17 mouse cellular contexts compared by ENCODE assay signal in genomic region chr2:26635489-26636324, GRCm38 (mm10). TPM values are rescaled to one million over a fixed set of nuclear protein-coding genes. Genes with fewer than 3 reads are reported as not detected.
A peak's percentile ranks its signal among the peaks of the same experiment; 100 is the strongest.
DNase-seq lines count a peak whose midpoint lies in the region; ATAC-seq and TF ChIP-seq lines count a peak whose summit lies in the region.
"Had no signal": no experiment of that assay in that cellular context is flagged by ENCODE, and none has a peak within 500 bp of the region (broad histone marks: within the 10 kb centered on the region; RNA-seq: fewer than 3 reads in every experiment).

No protein-coding gene starts in this region.

- peaks cover 40% of the 10 kb centered on the region for H3K4me1 ChIP-seq in heart, embryonic 13.5 days
- H3K4me1 ChIP-seq in heart, adult 2 months (ENCODE audit: control insufficient read depth, insufficient read depth, low read length) = peaks cover 8% of the 10 kb centered on the region
- peaks cover 26% of the 10 kb centered on the region for H3K4me1 ChIP-seq in intestine, embryonic 16.5 days (ENCODE audit: control insufficient read depth, insufficient read depth, low read length)
- H3K4me1 ChIP-seq in hindbrain, embryonic 14.5 days (replicated peaks; ENCODE audit: control insufficient read depth, insufficient read depth, low read length) = peaks cover 40% of the 10 kb centered on the region

- no peak for TF ChIP-seq EP300 in heart, adult 2 months (IDR thresholded peaks at IDR 0.05; ENCODE audit: insufficient read depth, low read depth, low read length)

- DNase-seq in heart, adult 2 months = no peak
- DNase-seq in 416B (ENCODE audit: low read depth) (peak; percentile 50), ES-CJ7 (ENCODE audit: low read depth, low spot score) (peak; percentile 53)
- no peak for DNase-seq in thymus, postnatal 14 days
- DNase-seq in hindbrain, embryonic 14.5 days (ENCODE audit: low spot score) = no peak
- DNase-seq in urinary bladder, postnatal 10 days (ENCODE audit: low spot score) = no peak
- DNase-seq: gastrocnemius, postnatal 10 days; thymus, postnatal 4 days had no signal

- no peak overlapping the region for H3K4me3 ChIP-seq in heart, embryonic 13.5 days
- H3K4me3 ChIP-seq in heart, adult 2 months = no peak overlapping the region
- H3K4me3 ChIP-seq in intestine, embryonic 16.5 days (ENCODE audit: low read length) = no peak overlapping the region
- H3K4me3 ChIP-seq in hindbrain, embryonic 14.5 days (replicated peaks; ENCODE audit: low read length) = no peak overlapping the region
- H3K4me3 ChIP-seq: midbrain, embryonic 13.5 days had no signal

- H3K27me3 ChIP-seq in heart, embryonic 13.5 days (replicated peaks) = no peaks in the 10 kb centered on the region
- H3K27me3 ChIP-seq in heart, adult 2 months (ENCODE audit: control insufficient read depth, insufficient read depth, low read length) = no peaks in the 10 kb centered on the region
- no peaks in the 10 kb centered on the region for H3K27me3 ChIP-seq in intestine, embryonic 16.5 days (replicated peaks; ENCODE audit: control insufficient read depth, insufficient read depth, low read length)
- H3K27me3 ChIP-seq in hindbrain, embryonic 14.5 days (ENCODE audit: control insufficient read depth, insufficient read depth, low read length) = no peaks in the 10 kb centered on the region
- H3K27me3 ChIP-seq: midbrain, embryonic 13.5 days had no signal

- H3K36me3 ChIP-seq in heart, embryonic 13.5 days = peaks cover 55% of the 10 kb centered on the region
- peaks cover 7% of the 10 kb centered on the region for H3K36me3 ChIP-seq in heart, adult 2 months (ENCODE audit: control insufficient read depth, insufficient read depth, low read length)
- peaks cover 11% of the 10 kb centered on the region for H3K36me3 ChIP-seq in intestine, embryonic 16.5 days (ENCODE audit: control insufficient read depth, insufficient read depth, low read length)
- H3K36me3 ChIP-seq in hindbrain, embryonic 14.5 days (replicated peaks; ENCODE audit: control insufficient read depth, insufficient read depth) = peaks cover 55% of the 10 kb centered on the region

- H3K79me2 ChIP-seq in heart, adult 2 months (replicated peaks; ENCODE audit: control insufficient read depth, insufficient read depth, low read length) = no peaks in the 10 kb centered on the region

- intact Hi-C loops in heart, adult 2 months (cut with DNase I) = no loop called here

- H3K9ac ChIP-seq in heart, embryonic 13.5 days = 0 out of 2 replicates have a peak overlapping the region, but pooled peaks have one; percentile 30
- no peak overlapping the region for H3K9ac ChIP-seq in heart, adult 2 months (ENCODE audit: low read depth, low read length)
- H3K9ac ChIP-seq in intestine, embryonic 16.5 days (ENCODE audit: low read depth, low read length) = no peak overlapping the region
- H3K9ac ChIP-seq in hindbrain, embryonic 14.5 days = no peak overlapping the region
- H3K9ac ChIP-seq: midbrain, embryonic 13.5 days had no signal

- no peak overlapping the region for H3K27ac ChIP-seq in heart, embryonic 13.5 days (replicated peaks)
- H3K27ac ChIP-seq in heart, adult 2 months = no peak overlapping the region
- peak overlapping the region; percentile 25; the same call in 1 of the 2 replicates for H3K27ac ChIP-seq in intestine, embryonic 16.5 days (ENCODE audit: low read length)
- no peak overlapping the region for H3K27ac ChIP-seq in hindbrain, embryonic 14.5 days

- no peaks in the 10 kb centered on the region for H3K9me3 ChIP-seq in heart, embryonic 13.5 days
- H3K9me3 ChIP-seq in intestine, embryonic 16.5 days (ENCODE audit: control insufficient read depth, low read length) = no peaks in the 10 kb centered on the region
- H3K9me3 ChIP-seq in hindbrain, embryonic 14.5 days (ENCODE audit: control insufficient read depth, low read length) = no peaks in the 10 kb centered on the region
- H3K9me3 ChIP-seq: midbrain, embryonic 13.5 days had no signal

- ATAC-seq in heart, embryonic 13.5 days (ENCODE audit: extremely low read depth, insufficient number of reproducible peaks, low FRiP score, low TSS enrichment) = no peak
- ATAC-seq in intestine, embryonic 16.5 days = 0 out of 2 replicates have a peak, but pooled peaks have one; percentile 8
- ATAC-seq in hindbrain, embryonic 14.5 days (ENCODE audit: low FRiP score) = no peak
- ATAC-seq: midbrain, embryonic 13.5 days had no signal

- no peak for TF ChIP-seq CTCF in heart, adult 2 months (IDR thresholded peaks at IDR 0.05)

- H3K4me2 ChIP-seq in heart, embryonic 13.5 days = no peak overlapping the region
- H3K4me2 ChIP-seq in intestine, embryonic 16.5 days (ENCODE audit: low read depth, low read length) = no peak overlapping the region
- no peak overlapping the region for H3K4me2 ChIP-seq in hindbrain, embryonic 14.5 days (replicated peaks)
- H3K4me2 ChIP-seq: midbrain, embryonic 13.5 days had no signal

- TF ChIP-seq POLR2A in heart, adult 2 months (IDR thresholded peaks at IDR 0.05; ENCODE audit: insufficient read depth, low read depth, low read length) = no peak

- WGBS in heart, embryonic 13.5 days = 73% methylated on average over 21 of the region's 21 CpGs
- WGBS in heart, adult 2 months = 75% methylated on average over 21 of the region's 21 CpGs
- WGBS in intestine, embryonic 16.5 days = 68% methylated on average over 21 of the region's 21 CpGs
- WGBS in hindbrain, embryonic 14.5 days = 75% methylated on average over 21 of the region's 21 CpGs

RNA-seq across cellular contexts. Expression of gene Fam69b, which starts 7.5 kb away (rescaled TPM):
- polyA plus RNA-seq in heart, embryonic 13.5 days (2015; fragmentation: Nextera tagmentation; extraction: Ambion mirVana) = 17.2 and 18.7 TPM in 2 replicates
- 10 to 100 TPM; 20.0 to 21.1 TPM for total RNA-seq in heart, adult 2 months (2021)
- polyA plus RNA-seq in heart, adult 2 months (2012; rRNA removed) = 45.7 and 47.6 TPM in 2 replicates
- polyA plus RNA-seq in intestine, embryonic 16.5 days (2015; fragmentation: Nextera tagmentation; extraction: Ambion mirVana) = 24.8 and 27.0 TPM in 2 replicates
- 128 and 136 TPM in 2 replicates for polyA plus RNA-seq in hindbrain, embryonic 14.5 days (2014; fragmentation: Nextera tagmentation; extraction: Ambion mirVana)
- total RNA-seq: neutrophil, adult 5-6 weeks had no signal

RNA-seq across cellular contexts. Expression of gene Agpat2, which starts 31.5 kb away (rescaled TPM):
- polyA plus RNA-seq in heart, embryonic 13.5 days (2015; fragmentation: Nextera tagmentation; extraction: Ambion mirVana) = 21.8 and 23.2 TPM in 2 replicates
- 10 to 100 TPM; 52.8 to 59.2 TPM for total RNA-seq in heart, adult 2 months (2021)
- 117 and 142 TPM in 2 replicates for polyA plus RNA-seq in heart, adult 2 months (2012; rRNA removed)
- 113 and 116 TPM in 2 replicates for polyA plus RNA-seq in intestine, embryonic 16.5 days (2015; fragmentation: Nextera tagmentation; extraction: Ambion mirVana)
- 5.6 and 6.6 TPM in 2 replicates for polyA plus RNA-seq in hindbrain, embryonic 14.5 days (2014; fragmentation: Nextera tagmentation; extraction: Ambion mirVana)

RNA-seq across cellular contexts. Expression of gene Lcn4, which starts 35.4 kb away (rescaled TPM):
- not detected in 2 replicates for polyA plus RNA-seq in heart, embryonic 13.5 days (2015; fragmentation: Nextera tagmentation; extraction: Ambion mirVana)
- total RNA-seq in heart, adult 2 months (2021) = not detected
- not detected in 2 replicates for polyA plus RNA-seq in heart, adult 2 months (2012; rRNA removed)
- not detected in 2 replicates for polyA plus RNA-seq in intestine, embryonic 16.5 days (2015; fragmentation: Nextera tagmentation; extraction: Ambion mirVana)
- not detected in 2 replicates for polyA plus RNA-seq in hindbrain, embryonic 14.5 days (2014; fragmentation: Nextera tagmentation; extraction: Ambion mirVana)
- total RNA-seq: gastrocnemius, postnatal 10 days; left cerebral cortex, adult 8-10 months had no signal
- polyA plus RNA-seq: cortical plate, adult 2 months; forebrain, embryonic 11.5 days; heart, embryonic 16.5 days; lung, embryonic 16.5 days; midbrain, embryonic 13.5 days had no signal

RNA-seq across cellular contexts. Expression of gene Gm20532, which starts 49.3 kb away (rescaled TPM):
- polyA plus RNA-seq in heart, embryonic 13.5 days (2015; fragmentation: Nextera tagmentation; extraction: Ambion mirVana) = not detected in 2 replicates
- not detected for total RNA-seq in heart, adult 2 months (2021)
- polyA plus RNA-seq in heart, adult 2 months (2012; rRNA removed) = not detected in 2 replicates
- polyA plus RNA-seq in intestine, embryonic 16.5 days (2015; fragmentation: Nextera tagmentation; extraction: Ambion mirVana) = not detected in 2 replicates
- polyA plus RNA-seq in hindbrain, embryonic 14.5 days (2014; fragmentation: Nextera tagmentation; extraction: Ambion mirVana) = not detected in 2 replicates
- total RNA-seq: left cerebral cortex, adult 8-10 months; neutrophil, adult 5-6 weeks had no signal
- polyA plus RNA-seq: cortical plate, adult 2 months; forebrain, embryonic 11.5 days; heart, embryonic 16.5 days; lung, embryonic 16.5 days; midbrain, embryonic 13.5 days had no signal

RNA-seq across cellular contexts. Expression of gene Egfl7, which starts 55.9 kb away (rescaled TPM):
- 170 and 185 TPM in 2 replicates for polyA plus RNA-seq in heart, embryonic 13.5 days (2015; fragmentation: Nextera tagmentation; extraction: Ambion mirVana)
- 100 to 1,000 TPM; 102 to 111 TPM for total RNA-seq in heart, adult 2 months (2021)
- 499 and 610 TPM in 2 replicates for polyA plus RNA-seq in heart, adult 2 months (2012; rRNA removed)
- 110 and 118 TPM in 2 replicates for polyA plus RNA-seq in intestine, embryonic 16.5 days (2015; fragmentation: Nextera tagmentation; extraction: Ambion mirVana)
- 62.2 and 69.2 TPM in 2 replicates for polyA plus RNA-seq in hindbrain, embryonic 14.5 days (2014; fragmentation: Nextera tagmentation; extraction: Ambion mirVana)

Comparison
In these comparisons a context has a peak if more than half of its experiments do, and no peak if none do; other contexts are left out.
1. DNase-seq: peak in 416B (single experiment) and ES-CJ7 (single experiment); none in heart, adult 2 months (0 of 2), thymus, postnatal 14 days (single experiment), hindbrain, embryonic 14.5 days (single experiment) and urinary bladder, postnatal 10 days (single experiment).